Mouse (Mus musculus): ENCODE data around the gene Zfp644. TPM values are rescaled to one million over a fixed set of nuclear protein-coding genes. Genes with fewer than 3 reads are reported as not detected.
"Not testable (repeated sequence)": the region's sequence is repeated elsewhere in the genome, so short reads cannot be mapped to it uniquely, and the experiment has no call there.

Zfp644 gene
- 70.3 and 74.0 TPM in 2 replicates for total RNA-seq (2014; fragmentation: Nextera tagmentation)
- 61.9 and 63.9 TPM in 2 replicates for total RNA-seq (2017)

DNA sequence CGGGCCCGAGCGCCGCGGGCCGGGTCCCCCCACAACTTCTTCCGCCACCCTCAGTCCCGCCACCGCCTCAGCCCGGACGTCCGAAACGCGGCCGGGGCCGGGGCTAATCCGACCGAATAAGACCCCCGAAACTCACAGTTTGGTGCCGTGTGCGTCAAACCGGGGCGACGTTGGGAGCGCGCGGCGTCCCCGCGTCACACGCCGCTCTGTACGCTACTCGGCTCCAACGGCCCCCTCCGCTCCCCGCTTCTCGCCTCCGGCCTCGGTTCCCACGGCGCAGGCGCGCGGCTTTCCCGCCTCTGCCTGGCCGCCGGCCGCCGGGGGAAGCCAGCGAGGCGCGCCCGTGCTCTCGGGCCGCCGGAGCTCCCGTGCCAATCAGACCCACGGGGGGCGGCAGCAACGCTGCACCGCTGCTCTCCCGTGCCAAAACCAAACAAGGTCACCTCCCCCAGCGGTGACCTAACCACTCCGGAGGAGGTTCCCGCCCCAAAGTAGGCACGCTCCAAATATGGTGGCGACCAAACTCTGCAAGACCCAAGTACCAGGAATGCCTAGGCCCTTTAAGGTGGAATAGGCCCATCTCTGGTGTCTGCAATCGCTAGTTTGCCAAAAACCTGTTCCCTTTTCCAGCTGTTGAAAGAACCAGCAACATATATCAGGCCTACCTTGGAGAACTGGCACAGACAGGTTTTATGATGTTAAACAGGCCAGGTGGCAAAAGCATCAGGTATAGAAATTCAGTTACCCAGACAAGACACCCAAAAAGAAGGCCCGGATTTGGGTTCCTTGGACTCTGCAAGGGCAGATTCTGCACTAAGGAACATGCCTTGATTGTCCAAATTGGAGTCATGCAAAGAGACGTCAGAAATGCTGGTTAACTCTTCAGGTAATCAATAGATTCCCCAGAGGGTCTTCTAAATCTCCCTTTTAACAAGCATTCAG is at the start of gene Zfp644:
TSS of gene Zfp644 (minus strand) at position 892 of the 942 bp plus-strand sequence.
- peak; percentile 85 for ATAC-seq (replicated peaks; ENCODE audit: poor library complexity, severe bottlenecking)

GRCm38 (mm10) chr5:106739716-106740115 is 42.6 kb upstream of the Zfp644 start:
- ATAC-seq (replicated peaks; ENCODE audit: poor library complexity, severe bottlenecking): no peak

DNA sequence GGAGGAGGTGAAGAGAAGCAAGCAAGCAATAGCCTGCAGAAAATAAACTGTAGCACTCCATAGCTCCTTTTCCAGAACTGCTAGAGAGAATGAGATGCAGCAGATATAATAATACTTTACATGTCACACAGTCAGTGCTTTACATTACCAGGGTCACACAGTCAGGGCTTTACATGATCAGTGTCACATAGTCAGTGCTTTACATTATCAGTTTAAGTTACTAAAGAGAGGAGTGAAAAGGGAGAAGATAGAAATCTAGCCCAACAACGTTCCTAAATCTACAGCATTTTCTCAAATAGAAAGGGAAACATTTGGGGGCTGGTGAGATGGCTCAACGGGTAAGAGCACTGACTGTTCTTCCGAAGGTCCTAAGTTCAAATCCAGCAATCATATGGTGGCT is 26.4 kb upstream of the Zfp644 start:
- no peak for ATAC-seq (replicated peaks; ENCODE audit: poor library complexity, severe bottlenecking)

- ATAC-seq (replicated peaks; ENCODE audit: poor library complexity, severe bottlenecking): no peak
Measured at GRCm38 (mm10) chr5:106722771-106723170, 25.7 kb upstream of the Zfp644 start.

- ATAC-seq (replicated peaks; ENCODE audit: poor library complexity, severe bottlenecking): no peak
Measured at GRCm38 (mm10) chr5:106711870-106712277, 14.8 kb upstream of the Zfp644 start.

DNA sequence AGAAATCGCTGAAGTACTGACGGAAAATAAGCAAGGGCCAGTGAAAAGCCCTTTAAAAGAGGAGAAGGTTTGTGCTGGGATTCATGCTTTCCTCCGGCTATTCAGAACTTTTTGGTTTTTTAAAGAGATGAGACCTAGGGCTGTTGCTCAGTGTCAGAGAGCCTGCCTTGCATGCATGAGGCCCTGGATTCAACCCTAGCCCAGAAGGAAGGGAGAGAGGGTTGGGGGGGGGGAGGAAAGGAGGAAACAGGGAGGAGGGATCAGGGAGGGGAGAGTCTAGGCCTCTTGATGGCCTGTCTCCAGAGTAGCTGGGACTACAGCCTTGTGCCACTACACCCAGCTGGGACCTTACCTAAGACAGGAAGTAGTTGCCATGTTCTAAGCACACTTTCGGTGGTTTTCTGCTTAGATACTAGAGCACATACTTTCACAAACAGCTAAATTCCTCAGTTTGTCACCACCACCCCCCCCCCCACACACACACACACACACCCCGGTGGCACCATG is 14.2 kb upstream of the Zfp644 start:
- ATAC-seq (replicated peaks; ENCODE audit: poor library complexity, severe bottlenecking): no peak

DNA sequence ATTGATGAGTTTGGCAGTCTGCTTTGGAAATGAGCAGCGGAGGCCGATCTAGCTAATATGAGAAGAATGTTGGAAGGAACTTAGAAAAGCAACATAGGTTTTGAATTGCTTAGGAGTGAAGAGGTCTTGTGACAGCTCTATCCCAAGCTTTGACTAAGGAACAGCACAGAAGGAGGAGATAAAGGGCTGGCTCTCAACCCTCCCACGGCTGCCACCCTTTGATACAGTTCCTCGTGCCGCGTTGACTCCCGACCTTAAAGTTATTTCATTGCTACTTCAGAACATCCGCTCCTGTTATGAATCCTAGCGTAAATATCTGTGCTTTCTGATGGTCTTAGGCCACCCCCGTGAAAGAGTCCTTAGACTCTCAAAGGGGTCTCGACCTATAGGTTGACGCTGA is 13.5 kb upstream of the Zfp644 start:
- no peak for ATAC-seq (replicated peaks; ENCODE audit: poor library complexity, severe bottlenecking)

GRCm38 (mm10) chr5:106710085-106710409 is 13.0 kb upstream of the Zfp644 start:
- ATAC-seq (replicated peaks; ENCODE audit: poor library complexity, severe bottlenecking): no peak

GRCm38 (mm10) chr5:106709388-106710084 is 12.4 kb upstream of the Zfp644 start:
- peak; percentile 98 for ATAC-seq (replicated peaks; ENCODE audit: poor library complexity, severe bottlenecking)

GRCm38 (mm10) chr5:106706363-106706762 is 9.3 kb upstream of the Zfp644 start:
- ATAC-seq (replicated peaks; ENCODE audit: poor library complexity, severe bottlenecking): no peak

DNA sequence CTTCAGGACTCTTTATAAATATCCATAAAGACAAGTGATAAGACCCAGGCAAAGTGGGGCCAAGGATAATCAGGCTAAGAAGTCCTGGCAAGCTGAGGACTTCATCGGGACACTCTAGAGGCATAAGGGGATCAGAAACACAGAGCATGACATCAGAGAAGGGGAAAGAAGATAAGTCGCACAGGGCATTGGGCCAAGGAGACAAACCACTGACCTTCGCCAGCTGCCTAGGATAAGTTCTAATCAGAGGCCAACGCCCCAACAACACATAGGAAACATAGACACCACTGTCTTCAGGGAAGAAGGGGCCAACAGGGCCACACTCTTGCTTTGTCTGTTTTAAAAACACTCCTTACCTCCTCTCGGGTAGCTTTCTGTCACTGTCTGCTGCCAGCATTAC is 8.1 kb upstream of the Zfp644 start:
- no peak for ATAC-seq (replicated peaks; ENCODE audit: poor library complexity, severe bottlenecking)

DNA sequence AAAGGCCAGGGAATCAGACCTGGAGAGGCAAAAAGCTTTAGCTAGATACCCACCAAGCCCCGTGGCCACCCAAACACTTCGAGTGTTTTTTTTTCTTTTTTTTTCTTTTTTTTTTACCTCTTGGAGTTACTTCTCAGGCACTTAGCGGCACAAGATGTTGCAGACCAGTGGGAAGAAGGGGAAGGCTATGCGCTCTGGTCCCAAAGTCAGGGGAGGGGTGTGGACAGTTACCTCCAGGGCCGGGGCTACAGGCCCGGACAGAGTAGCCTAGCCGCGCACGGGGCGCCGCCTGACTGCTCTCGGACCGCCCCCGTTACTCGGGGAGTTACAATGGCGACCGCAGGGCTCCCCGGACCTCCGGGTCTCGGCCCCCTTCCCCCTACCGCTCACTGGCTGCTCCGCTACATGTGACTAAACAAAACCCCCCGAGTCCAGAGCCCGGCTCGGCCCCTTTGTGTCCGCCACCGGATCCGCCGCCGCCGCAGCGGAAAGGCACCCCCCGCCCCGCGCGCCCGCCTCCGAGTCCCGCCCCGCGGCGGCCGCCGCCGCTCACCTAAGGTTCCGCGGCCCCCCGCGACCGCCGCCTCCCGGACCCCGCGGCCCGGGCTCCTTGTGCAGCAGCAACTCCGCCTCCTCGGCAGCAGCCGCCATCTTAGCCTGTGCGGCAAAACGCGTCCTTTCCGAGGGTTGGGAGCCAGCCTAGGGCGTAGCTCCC is 1.2 kb downstream of the Zfp644 start:
- ATAC-seq (replicated peaks; ENCODE audit: poor library complexity, severe bottlenecking): peak; percentile 71

DNA sequence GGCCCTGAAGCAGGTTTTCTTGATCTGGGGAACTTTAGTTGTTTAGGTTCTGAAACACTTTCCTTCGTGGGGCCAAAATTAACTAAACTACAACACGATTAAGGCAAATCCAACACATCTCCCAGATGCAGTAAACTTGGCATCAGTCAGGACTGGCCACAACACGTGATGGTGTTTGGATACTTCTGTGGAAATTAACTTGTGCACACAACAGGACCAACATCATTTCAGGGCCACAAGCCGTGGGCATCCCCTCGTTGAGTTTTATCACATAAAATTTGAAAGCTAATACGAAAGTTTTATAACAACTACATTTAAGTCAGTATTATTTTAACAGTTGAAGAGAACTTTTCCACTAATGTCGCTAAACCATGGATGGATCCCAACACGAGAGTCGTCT is 1.9 kb downstream of the Zfp644 start:
- ATAC-seq (replicated peaks; ENCODE audit: poor library complexity, severe bottlenecking): no peak

- no peak for ATAC-seq (replicated peaks; ENCODE audit: poor library complexity, severe bottlenecking)
Measured at GRCm38 (mm10) chr5:106694683-106695082, 2.4 kb downstream of the Zfp644 start.

GRCm38 (mm10) chr5:106693034-106693433 is 4.1 kb downstream of the Zfp644 start:
- 0 out of 2 replicates have a peak, but pooled peaks have one; percentile 13 for ATAC-seq (replicated peaks; ENCODE audit: poor library complexity, severe bottlenecking)

GRCm38 (mm10) chr5:106680636-106681458 is 16.2 kb downstream of the Zfp644 start:
- peak; percentile 65 for ATAC-seq (replicated peaks; ENCODE audit: poor library complexity, severe bottlenecking)

GRCm38 (mm10) chr5:106679659-106680058 is 17.4 kb downstream of the Zfp644 start:
- peak; percentile 82 for ATAC-seq (replicated peaks; ENCODE audit: poor library complexity, severe bottlenecking)

DNA sequence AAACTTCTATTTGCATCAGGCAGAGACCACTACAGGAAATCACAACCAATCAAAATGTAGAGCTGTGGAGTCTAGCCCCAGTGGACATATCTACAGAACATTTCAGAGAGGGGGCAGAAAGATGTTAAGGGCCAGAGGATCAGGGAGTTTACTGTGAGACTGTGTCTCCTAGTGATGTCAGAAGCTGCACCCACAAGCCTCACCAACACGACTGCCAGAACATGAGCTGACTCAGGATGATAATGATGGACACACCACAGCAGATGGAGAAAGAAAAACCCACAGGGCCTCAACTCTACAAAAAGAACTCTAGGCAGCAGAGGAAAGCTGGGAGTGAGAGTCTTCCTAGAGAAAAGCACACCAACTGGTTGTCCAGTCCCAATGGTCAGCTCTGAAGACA is 18.3 kb downstream of the Zfp644 start:
- ATAC-seq (replicated peaks; ENCODE audit: poor library complexity, severe bottlenecking): not testable (repeated sequence)

GRCm38 (mm10) chr5:106676784-106677183 is 20.3 kb downstream of the Zfp644 start:
- peak; percentile 48 for ATAC-seq (replicated peaks; ENCODE audit: poor library complexity, severe bottlenecking)

DNA sequence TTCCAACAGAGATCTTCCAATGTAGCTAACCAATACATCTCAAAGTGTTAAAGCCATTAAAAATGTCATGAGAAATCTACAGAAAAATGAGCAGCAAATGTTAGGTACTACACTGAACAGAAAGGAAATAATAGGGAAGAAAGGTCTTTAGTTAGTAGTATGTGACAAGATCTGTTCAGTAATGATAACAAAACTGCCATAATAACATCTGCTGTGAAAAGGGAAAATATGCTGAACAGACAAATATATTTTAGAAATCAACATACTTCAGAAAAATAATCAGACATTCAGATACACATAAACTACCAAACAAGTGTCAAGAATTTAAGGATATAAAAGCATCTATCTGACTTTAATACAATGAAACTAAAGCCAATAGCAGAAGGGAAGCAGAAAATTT is 24.5 kb downstream of the Zfp644 start:
- ATAC-seq (replicated peaks; ENCODE audit: poor library complexity, severe bottlenecking): no peak

Data from granulocyte monocyte progenitor cell, adult 5-6 weeks (primary cell).